Mouse (Mus musculus) bone marrow macrophage, adult 2 months (primary cell): ENCODE data around the gene Padi6. TPM values are rescaled to one million over a fixed set of nuclear protein-coding genes. Genes with fewer than 3 reads are reported as not detected.

Source experiments
- H3K27ac ChIP-seq: 2 replicates; pipeline ENCODE4 v1.5.1; 2012; ENCODE audit warnings: low read depth, low read length; ENCODE audit not compliant: insufficient read depth
- H3K4me1 ChIP-seq: 2 replicates; pipeline ENCODE4 v1.6.1; 2012; ENCODE audit warnings: low read length; ENCODE audit not compliant: control insufficient read depth, insufficient read depth
- H3K4me3 ChIP-seq: 2 replicates; pipeline ENCODE4 v1.5.1; 2012; ENCODE audit warnings: mild to moderate bottlenecking, low read length, moderate library complexity; ENCODE audit not compliant: insufficient read depth
- CTCF ChIP-seq: IDR thresholded peaks from 2 replicates; pipeline ENCODE4 v1.5.1; 2012; ENCODE audit warnings: low read depth, mild to moderate bottlenecking, low read length, moderate library complexity
- POLR2A ChIP-seq: IDR thresholded peaks from 2 replicates; pipeline ENCODE4 v1.6.1; 2012; ENCODE audit warnings: mild to moderate bottlenecking, low read depth, low read length, borderline replicate concordance
- polyA plus RNA-seq: library from polyadenylated mRNA; stranded (reverse); fragments of >200 nt; gene quantifications from 2 replicates; pipeline ENCODE4 v1.2.4, GENCODE M21; 2012; ENCODE audit not compliant: missing spikeins, insufficient read depth, insufficient read length

The Padi6 gene
- polyA plus RNA-seq, 1 experiment = not detected

DNA sequence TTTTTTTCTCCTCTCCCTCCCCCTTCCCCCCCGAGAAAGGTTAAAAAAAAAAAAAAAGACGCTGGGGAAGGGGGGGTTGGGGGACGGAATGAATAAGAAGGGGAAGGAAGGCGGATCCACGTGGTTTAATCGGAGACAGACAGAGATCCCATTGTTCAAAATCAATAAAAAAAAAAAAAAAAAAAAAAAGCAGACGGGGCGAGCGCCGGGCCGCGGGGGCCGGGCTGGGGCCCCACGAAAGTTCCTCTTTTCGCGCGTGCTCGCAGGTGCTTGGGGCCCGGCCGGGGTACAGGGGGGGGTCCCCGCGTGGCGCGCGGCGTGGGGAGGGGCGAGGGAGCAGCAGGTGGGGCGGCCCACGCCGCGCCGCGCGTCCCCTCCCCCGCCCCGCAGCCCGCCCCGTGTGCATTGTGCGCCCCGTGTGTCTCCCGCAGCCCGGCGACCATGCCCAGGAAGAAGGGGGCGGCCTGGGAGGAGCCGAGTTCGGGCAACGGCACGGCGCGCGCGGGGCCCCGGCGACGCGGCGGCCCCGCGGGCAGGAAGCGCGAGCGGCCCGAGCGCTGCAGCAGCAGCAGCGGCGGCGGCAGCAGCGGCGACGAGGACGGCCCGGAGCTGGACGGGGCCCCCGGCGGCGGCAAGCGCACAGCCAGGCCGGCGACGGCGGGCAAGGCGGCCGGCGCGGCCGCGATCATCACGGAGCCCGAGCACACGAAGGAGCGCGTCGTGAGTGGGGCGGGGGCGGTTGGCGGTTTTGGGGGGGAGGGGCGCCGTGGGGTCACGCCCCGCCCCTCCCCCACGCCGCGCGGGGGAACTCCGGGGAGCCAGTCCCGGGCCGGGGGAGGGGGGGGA is 40.5 kb downstream of the Padi6 start:
- Histone ChIP-seq H3K4me1 (peaks cover 6% of the 10 kb centered on the region), H3K4me3 (peak overlapping the region; percentile 87), H3K27ac (peak overlapping the region; percentile 98)
- TF ChIP-seq CTCF = no peak
- no peak for TF ChIP-seq POLR2A

DNA sequence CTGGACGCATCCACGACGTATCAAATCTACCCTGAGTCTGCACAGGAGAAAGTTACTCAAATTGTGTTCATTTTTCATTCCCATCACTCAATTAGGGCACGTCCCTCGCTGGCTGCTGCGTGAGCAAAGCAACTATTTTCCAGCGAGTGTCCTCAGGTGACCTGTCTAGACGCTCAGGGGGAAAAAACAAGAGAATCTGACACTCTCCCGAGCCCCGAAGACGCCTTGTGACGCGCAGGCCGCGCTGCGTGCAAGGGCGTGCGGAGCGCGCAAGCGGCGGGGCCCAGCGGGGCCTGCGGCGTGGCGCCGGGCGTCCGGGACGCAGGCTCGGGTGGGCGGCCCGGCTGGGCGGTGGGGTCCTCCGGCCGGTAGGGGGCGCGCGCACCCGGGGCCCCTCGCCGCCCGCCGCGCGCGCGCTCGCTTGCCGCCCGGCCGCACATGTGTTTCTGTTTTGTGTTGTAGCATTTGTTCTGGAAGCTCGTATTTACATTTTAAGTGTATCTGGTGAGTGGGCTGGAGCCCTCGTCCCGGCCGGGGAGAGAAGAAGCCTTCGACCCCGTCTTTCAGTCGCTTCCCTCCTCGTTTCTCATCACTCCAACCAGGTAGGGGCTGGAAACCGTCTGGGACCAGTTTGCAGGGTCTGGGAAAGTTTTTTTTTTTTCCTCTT is 41.3 kb downstream of the Padi6 start:
- H3K4me3 ChIP-seq = peak overlapping the region; percentile 87
- H3K4me1 ChIP-seq = peaks cover 6% of the 10 kb centered on the region
- TF ChIP-seq POLR2A (no peak), CTCF (peak; percentile 39; the same call in 1 of the 2 replicates)
- peak overlapping the region; percentile 98 for H3K27ac ChIP-seq

DNA sequence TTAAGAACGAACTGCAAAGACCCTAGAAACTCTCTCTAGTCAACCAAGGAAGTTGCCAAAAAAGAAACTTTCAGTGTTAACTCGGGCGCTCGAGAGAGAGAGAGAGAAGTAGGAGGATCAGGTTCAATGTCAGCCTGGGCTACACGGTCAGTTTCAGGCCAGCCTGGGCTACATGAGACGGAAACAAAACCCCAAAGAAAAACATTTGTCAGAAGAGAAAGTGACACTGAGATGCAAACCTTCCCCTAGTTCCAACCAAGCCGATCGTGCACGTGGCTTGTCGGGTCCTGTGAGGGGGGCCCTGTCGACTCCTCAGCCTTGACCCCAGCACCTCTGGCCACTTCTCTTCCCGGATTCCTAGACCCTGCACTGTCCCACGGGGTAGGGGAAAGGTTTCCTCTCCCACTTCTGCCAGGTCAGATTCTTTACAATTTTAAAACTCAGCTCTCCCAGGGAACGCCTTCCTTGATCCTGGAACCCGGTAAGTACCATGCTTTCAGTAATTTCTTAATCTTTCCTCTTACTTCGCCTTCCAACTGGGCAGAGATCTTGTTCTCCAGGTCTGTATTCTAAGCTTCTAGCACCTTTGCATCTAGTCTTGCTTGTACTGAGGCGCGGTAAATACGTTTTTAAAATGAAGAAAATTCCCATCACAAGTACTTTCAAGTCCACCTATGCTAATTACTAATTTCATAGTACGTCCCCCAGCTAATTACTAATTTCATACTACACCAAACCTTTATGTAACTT is 42.0 kb downstream of the Padi6 start, which contains the start of gene Rcc2:
Gene Rcc2, plus strand, starts transcription at position 273 of the 750 bp plus-strand sequence.
- Histone ChIP-seq H3K4me1 (peaks cover 6% of the 10 kb centered on the region), H3K27ac (peak within 1 kb of the TSS; percentile 98), H3K4me3 (peak within 1 kb of the TSS; percentile 87)
- TF ChIP-seq POLR2A = no peak
- no peak for TF ChIP-seq CTCF

DNA sequence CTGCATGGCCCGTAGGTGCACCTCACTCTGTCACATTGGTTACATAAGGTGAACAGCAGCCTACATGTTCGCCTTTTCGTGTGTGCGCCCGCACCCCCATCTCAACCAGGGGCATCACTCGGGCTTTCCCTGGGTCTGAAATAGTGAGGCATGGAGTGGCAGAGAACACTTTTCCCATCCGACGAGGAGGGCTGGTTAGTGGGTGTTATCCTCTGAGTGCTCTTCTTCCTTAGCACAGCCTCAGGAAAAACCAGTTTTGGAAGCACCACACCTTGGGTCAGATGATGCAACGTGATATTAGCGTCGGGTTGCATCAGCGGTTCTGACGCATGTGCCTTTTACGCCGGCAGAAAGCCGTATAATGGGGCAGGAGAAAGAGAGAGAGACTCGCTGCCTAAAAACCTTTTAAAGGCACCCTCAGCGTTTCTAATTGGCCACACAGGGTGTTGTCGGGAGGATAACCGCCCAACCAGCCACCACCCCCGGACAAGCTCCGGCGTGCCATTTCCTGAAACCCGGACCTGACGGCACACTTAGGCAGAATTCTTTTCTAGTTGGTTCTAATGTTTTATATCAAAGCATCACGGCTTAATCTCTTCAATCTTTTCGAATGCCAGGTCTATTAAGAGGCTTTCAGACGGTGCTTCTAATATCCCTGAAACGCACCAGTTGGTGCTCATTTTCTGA is 42.9 kb downstream of the Padi6 start:
- peak overlapping the region; percentile 98 for H3K27ac ChIP-seq
- peak overlapping the region; percentile 87 for H3K4me3 ChIP-seq
- H3K4me1 ChIP-seq = peaks cover 6% of the 10 kb centered on the region
- TF ChIP-seq CTCF = no peak
- peak; percentile 32; the same call in 1 of the 2 replicates for TF ChIP-seq POLR2A

DNA sequence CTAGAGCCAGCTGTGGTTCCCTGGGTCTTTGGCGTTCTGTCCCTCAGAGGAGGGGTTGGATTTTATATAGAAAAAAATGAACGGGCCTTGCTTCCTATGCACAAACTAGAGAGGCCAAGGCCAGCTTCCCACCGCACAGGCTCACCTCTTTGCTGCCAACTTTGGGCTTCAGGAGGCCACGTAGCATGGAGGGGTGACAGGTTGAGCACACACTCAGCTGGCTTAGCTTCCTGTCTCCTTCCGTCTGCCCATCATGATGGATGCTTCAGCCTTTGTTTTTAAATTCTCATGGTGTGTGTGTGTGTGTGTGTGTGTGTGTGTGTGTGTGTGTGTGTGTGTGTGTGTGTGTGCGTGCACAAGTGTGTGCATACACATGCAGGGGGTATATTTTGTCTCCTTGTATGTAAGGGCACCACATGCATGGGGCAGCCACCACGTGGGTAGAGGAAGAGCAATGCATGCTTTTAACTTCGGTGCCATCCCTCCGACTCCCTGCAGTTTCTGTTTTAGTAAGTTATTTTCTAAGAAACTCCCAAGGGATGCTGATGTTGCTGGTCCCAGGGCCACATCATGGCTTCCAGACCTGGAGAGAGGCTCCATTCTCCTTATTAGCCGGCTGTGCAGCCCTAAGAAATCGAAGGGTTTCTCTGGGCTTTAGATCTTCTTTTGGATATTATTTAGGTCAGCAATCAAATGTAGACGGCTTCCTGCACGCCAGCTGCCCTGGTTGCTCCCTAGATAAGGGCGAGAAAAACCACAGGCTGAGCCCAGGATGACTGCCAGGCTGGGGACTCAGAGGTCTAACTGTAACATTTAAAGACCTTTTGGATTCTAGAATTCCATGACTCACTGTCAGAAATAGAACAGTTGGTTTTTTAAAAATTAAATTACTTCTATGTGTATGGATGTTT is 46.5 kb downstream of the Padi6 start:
- H3K4me1 ChIP-seq = peaks cover 12% of the 10 kb centered on the region
- no peak overlapping the region for H3K4me3 ChIP-seq
- H3K27ac ChIP-seq = no peak overlapping the region
- TF ChIP-seq POLR2A (no peak), CTCF (no peak)

DNA sequence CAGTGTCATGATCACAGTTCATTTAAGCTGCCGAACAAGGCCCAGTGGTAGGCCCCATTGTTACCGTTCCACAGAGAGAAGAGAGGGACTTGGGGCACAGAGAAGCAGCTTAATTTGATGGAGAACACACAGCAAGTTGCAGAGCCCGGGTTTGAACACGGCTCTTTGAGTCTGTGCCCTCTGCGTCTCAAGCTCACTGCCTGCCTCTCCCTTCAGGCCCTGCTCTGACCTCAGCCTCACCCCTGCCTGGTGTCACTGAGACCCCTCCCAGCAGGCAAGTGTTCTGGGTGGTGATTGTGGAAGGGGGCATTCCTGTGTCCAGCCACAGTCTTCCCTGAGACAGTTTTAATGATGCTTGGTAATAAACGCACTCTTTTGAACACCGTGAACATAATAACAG is 47.3 kb downstream of the Padi6 start:
- Histone ChIP-seq H3K4me1 (peaks cover 18% of the 10 kb centered on the region), H3K4me3 (no peak overlapping the region), H3K27ac (no peak overlapping the region)
- TF ChIP-seq CTCF = no peak
- no peak for TF ChIP-seq POLR2A

DNA sequence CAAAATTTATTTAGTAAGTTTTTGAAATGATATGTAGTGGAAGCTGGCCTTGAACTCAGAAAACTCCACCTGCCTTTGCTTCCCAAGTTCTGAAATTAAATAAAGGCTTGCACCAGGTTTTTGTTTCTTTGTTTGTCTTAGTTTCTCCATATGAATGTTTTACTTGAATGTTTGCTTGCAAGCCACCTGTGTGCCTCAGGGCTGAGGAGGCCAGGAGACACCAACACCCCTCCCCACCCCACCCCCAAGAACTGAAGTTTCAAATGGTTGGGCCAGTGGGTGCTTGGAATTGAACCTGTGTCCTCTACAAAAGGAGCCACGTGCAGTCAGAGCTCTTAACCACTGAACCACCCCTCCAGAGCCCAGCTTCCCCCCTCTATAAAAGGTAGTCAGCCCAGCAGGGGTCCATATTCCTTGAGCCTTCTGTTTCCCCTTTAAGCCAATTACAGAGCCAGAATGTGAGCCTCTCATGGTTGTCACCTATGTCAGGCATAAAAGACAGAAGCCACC is 47.8 kb downstream of the Padi6 start:
- no peak for TF ChIP-seq POLR2A
- TF ChIP-seq CTCF = no peak
- H3K4me1 ChIP-seq = peaks cover 23% of the 10 kb centered on the region
- H3K27ac ChIP-seq = no peak overlapping the region
- no peak overlapping the region for H3K4me3 ChIP-seq

DNA sequence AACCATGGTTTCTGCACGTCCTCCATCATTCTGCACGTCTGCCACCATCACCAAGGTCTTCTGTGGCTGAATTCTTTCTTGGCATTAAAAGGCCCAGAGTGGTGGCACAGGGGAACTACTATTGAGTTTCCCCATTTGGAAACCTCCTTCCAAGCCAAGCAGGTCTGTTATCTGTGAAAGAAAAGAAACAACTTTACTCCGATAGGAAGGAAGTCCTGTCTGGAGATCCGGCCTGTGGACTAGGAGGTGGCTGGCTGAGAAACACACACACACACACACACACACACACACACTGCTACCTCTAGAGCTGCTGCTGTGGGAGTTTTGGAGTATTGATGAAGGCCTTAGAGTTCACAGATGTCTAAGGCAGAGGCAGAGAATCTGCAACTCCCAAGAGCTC is 48.9 kb downstream of the Padi6 start:
- Histone ChIP-seq H3K27ac (no peak overlapping the region), H3K4me3 (no peak overlapping the region), H3K4me1 (peaks cover 29% of the 10 kb centered on the region)
- no peak for TF ChIP-seq CTCF
- no peak for TF ChIP-seq POLR2A

DNA sequence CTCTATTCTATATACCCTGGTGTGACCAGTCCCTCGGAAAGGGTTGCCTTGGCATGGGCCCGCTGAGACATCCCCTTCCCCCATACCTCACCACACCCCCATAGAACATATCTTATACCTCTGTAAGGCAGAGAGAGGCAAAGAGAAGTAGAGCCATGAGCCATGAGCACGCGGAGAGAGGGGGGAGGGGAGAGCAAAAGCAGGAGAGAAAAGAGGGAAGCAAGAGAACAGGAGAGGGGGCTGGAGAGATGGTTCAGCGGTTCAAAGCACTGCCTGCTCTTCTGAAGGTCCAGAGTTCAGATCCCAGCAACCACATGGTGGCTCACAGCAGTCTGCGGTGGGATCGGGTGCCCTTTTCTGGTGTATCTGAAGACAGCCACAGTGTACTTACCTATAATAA is 51.0 kb downstream of the Padi6 start:
- Histone ChIP-seq H3K4me1 (peaks cover 31% of the 10 kb centered on the region), H3K27ac (no peak overlapping the region), H3K4me3 (no peak overlapping the region)
- TF ChIP-seq POLR2A = no peak
- no peak for TF ChIP-seq CTCF
